Mouse (Mus musculus) lung, postnatal 10 days (tissue): ENCODE results near the gene Skp1a.
"Not testable (repeated sequence)": the region's sequence is repeated elsewhere in the genome, so short reads cannot be mapped to it uniquely, and the experiment has no call there.

Source experiments
- DNase-seq: peaks from one replicate; pipeline ENCODE4 v3.0.0; 2021

Skp1a gene

GRCm38 (mm10) chr11:52231606-52232541 is at the start of gene Skp1a:
Skp1a (plus strand) TSS chr11:52231995.
- peak; percentile 94 for DNase-seq

GRCm38 (mm10) chr11:52196496-52197023 is 35.2 kb upstream of the Skp1a start:
- not testable (repeated sequence) for DNase-seq

- DNase-seq, result no peak
Observed at GRCm38 (mm10) chr11:52213887-52214286, 17.9 kb upstream of the Skp1a start, which contains the start of gene Olfr1371. Olfr1371 (minus strand) TSS chr11:52213987.

DNA sequence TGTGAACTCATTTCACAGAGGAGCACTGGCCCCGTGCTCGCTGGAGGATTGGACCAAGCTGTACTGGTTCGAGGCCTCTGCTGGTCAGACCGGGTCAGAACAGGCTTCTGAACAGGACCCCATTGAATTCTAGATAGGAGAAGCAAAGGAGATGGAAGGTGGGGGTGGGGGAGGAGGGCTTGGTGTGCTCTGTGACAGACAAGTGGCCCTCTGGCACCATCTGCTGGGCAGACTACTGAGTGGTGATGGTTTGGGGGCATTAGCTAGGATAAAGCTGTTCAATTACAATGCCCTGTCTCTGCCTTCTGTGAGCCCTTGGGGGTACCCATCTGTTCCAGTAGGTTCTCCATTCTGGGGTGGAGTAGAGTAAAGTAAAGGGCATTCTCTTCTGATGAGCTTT is 11.5 kb upstream of the Skp1a start:
- peak; percentile 88 for DNase-seq

DNA sequence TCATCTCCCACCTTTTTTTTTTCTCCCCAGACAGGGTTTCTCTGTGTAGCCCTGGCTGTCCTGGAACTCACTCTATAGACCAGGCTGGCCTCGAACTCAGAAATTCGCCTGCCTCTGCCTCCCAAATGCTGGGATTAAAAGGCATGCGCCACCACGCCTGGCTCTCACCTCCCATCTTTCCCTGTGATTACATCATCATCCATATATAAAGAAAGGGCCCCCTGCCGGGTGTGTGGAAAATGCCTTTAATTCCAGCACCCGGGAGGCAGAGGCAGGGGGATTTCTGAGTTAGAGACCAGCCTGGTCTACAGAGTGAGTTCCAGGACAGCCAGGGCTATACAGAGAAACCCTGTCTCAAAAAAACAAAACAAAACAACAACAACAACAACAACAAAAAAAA is 9.9 kb upstream of the Skp1a start:
- not testable (repeated sequence) for DNase-seq

- DNase-seq, result peak; percentile 32
Observed at GRCm38 (mm10) chr11:52222891-52223290, 8.9 kb upstream of the Skp1a start.

DNA sequence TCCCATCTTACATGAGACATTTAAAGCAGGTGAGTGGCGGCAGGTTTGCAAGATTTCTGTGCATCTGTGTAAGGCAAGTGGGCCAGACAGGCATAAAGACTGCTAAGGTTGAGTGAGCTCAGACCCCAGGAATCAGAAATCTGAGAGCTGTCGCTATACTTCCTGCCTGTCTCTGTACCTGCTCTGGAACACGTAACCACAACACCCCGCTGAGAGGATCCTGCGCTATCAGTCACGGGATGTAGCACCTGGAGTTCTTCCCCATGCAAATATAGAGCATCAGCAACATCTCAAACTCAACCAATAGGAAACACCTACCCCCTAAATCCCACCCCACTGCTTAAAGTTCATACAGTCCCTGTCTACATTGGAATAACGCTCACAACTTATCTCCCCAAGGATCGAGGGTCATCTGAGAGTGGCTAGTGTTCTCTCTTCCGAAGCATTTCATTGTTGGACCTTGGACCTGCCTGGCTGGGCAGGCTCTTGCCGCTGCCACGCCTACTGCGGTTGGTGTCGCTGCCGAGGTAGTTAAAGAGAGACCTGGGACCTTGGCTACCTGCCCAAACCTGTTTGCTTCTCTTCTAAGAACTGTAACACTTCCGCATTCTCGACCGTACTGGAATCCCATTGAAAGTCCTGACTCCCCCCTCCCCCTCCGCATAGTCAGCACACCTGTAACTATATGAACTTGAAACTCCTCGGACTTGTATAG is 7.7 kb upstream of the Skp1a start:
- DNase-seq, result peak; percentile 85

DNA sequence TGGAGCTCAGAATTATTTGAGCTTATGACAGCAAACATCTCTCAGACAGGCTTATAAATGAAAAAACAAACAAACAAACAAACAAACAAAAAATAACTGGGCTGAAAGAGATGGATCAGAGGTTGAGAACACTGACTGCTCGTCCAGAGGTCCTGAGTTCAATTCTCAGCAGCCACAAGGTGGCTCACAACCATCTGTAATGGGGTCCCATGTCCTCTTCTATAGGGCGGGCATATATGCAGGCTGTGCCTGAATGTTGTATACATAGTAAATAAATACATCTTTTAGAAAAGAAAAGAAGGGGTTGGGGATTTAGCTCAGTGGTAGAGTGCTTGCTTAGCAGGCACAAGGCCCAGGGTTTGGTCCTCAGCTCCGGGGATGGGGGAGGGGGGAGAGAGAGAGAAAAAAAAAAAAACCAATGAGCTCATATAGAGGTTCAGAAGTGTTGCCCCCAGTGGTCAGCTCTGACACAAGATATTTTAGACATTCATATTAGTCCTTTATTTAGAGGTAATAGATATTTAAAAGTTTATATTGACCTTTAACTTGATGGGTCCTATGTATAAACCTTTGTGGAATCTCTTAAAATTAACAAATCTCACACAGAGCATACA is 5.7 kb upstream of the Skp1a start:
- DNase-seq, result no peak

DNA sequence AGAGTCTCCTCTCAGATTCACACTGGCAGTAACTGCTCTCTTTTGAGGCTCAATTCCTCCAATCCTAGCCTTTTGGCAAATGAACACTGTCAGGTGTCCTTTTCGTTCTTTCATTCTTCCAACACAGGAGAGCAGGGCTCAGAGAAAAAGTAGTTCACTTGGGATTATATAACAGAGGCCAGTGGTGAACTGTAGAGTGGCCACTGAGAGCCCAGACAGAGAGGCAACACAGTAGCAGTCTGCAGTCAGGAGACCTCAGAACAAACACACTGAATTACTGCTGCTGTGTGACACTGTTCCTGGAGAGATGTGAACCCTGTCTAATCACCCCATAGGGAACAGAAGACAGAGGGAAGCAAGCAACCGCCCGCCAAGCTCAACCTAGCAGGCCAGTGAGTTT is 4.7 kb upstream of the Skp1a start:
- DNase-seq, result no peak

DNA sequence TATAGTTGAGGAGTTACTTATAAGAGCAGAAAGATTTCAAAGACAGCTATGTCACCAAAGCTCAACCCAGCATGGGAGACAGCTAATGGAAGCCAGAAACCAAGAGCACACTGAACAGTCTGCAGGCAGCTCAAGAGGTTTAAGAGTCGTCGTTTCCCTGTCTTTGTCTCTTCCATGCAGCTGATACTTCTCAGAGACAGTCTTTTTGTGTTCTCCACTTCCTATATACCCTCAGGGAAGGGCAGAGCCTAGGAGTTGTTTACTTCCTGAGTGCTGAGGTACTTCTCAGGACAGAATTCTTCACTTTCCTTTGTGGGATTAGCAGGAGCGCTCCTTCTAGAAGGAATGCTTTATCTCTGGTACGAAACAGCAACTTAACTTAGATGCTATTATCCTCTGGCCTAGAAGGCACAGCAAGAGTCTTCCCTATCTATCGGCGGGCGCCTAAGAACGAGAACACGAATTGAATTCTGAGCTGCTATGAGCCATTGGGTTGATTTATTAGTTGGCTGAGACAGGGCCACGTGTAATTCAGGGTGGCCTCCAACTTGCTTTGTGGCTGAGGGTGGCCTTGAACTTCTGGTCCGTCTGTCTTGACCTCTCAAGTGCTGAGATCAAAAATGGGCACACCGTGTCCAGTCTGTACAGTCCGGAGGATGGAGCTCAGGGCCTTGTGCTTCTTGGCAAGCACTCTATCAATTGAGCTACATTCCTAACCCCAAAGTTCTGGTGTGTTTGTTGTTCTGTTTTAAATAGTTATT is 4.1 kb upstream of the Skp1a start:
- DNase-seq, result no peak

GRCm38 (mm10) chr11:52228722-52229448 is 2.9 kb upstream of the Skp1a start:
- DNase-seq, result no peak

DNA sequence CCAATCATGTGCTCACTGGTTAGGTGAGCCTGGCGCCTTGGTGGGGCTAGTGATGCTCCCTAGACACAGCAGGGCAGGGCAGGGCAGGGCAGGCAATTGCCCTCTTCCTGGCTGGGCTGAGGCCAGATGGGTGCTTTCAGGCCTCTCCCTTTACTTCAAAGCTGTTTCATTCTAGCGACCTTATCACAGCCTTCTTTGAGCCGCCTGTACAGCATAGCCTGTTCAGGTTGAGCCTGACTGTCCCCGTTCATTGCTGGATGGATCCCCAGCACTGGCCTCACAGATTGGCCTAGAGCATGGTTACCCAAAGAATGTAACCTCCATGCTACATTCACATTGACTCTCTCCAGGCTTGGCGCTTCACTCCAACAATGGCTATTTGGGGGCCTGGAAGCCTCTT is 1.1 kb upstream of the Skp1a start:
- no peak for DNase-seq

GRCm38 (mm10) chr11:52233043-52233653 is 1.4 kb downstream of the Skp1a start:
- no peak for DNase-seq

DNA sequence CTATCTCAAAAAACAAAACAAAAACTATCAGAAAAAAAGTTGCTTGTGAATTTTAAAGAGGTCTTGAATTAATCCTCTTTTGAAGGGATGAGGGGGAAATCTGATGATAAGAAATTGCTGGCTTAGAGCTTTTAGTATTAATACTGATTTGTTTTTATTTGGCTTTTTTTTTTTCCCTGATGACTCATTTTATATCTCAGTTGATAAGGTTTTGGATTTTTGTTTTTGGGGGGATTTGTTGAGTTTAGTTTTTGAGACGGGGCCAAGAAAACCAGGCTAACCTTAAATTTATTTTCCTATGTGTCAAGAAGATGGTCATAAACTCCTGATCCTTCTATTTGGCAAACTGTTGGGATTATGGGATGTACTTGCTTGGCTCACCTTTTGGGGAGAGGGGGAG is 2.1 kb downstream of the Skp1a start:
- no peak for DNase-seq

- no peak for DNase-seq
Observed at GRCm38 (mm10) chr11:52234509-52234908, 2.7 kb downstream of the Skp1a start.

DNA sequence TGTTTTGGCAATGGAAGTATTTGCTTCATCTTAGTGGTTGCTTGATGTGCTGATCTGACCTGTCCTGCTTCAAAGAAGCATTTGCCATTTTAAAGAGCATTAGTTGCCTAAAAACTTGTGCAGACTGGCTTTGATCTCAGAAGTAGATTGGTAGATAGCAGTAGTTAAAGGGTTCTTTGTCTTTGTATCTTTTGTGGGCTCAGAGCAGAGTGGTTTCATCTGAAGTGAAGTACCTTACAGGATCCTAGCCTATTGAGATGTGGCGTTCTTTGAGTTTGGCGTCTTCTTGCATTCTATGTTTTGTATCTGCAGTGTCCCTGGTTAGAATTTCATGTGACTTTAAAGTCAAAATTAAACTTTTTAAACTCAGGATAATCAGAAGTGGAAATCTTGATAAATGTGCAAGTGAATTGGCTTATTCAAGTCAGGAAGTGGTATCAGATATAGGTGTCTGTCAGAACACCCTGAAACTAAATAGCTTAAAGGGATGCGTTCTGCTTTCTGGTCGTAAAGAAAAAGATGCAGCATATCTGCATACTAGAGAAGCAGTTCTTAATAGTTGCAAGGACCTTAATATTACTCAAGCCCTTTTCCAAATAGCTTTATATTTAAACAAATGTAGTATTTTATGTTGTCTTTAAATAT is 9.2 kb downstream of the Skp1a start:
- DNase-seq, result no peak

GRCm38 (mm10) chr11:52249452-52249851 is 17.7 kb downstream of the Skp1a start:
- DNase-seq, result no peak

GRCm38 (mm10) chr11:52251770-52252169 is 20.0 kb downstream of the Skp1a start:
- DNase-seq, result no peak

DNA sequence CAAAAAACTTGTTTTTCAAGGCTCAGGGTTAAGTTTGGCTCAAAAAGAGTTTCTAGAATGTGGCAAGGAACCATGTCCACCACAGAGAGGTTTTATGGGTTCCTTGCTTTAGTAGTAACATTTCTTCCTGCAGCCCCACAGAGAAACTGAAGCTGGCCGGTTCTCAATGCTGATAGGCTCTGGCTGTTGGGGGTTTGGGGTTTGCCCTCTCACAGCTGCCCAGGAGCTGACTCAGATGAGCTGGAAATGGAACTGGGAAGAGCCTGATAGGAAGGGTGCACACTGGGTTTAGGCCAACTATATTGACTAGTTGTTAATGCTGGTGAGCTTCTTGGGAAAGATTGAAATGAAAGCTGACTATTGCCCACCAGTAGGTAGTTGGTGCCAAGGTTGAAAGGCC is 20.9 kb downstream of the Skp1a start:
- DNase-seq, result no peak

GRCm38 (mm10) chr11:52253674-52254375 is 22.0 kb downstream of the Skp1a start:
- DNase-seq, result peak; percentile 80
